Mouse (Mus musculus) megakaryocyte-erythroid progenitor cell, adult 5-6 weeks (primary cell): Measurements from ENCODE around the gene Edf1. TPM values are rescaled to one million over a fixed set of nuclear protein-coding genes. Genes with fewer than 3 reads are reported as not detected.

Source experiments
- ATAC-seq: replicated peaks from 2 replicates; pipeline ENCODE4 v1.8.0; 2016; ENCODE audit warnings: mild to moderate bottlenecking, inconsistent platforms; ENCODE audit not compliant: severe bottlenecking, poor library complexity, low FRiP score, low TSS enrichment
- total RNA-seq, 2 experiments: library from RNA; stranded (forward) in 1 of 2; stranded (reverse) in 1 of 2; fragments of 200-1000, 215-1000 nt in 1 of 2; fragments of >200 nt in 1 of 2; fragmentation: Nextera tagmentation in 1 of 2; gene quantifications; 2 replicates each; pipeline ENCODE4 v1.2.3; 2014 to 2017

Gene Edf1
- total RNA-seq, 2 experiments from 2014 or later, result 105 to 209 TPM

DNA sequence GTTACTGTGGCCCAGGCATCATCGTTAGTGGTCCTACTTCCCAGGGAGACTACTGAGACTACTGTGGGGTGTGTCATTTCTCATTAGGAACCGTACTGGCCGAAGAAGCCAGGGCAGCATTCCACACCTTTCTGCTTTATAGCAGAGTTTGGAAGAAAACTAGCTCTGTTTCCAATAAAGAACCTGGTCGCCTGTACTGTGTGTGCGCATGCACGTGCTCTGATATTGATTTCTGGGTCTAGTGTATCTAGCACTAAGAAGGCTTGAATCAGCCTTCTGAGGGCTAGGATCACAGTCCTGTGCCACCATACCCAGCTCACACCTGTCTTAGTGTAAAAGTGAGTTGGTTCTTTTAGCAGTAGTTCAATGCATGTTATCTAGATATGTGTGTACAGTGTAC is 1.1 kb downstream of the Edf1 start:
- no peak for ATAC-seq

DNA sequence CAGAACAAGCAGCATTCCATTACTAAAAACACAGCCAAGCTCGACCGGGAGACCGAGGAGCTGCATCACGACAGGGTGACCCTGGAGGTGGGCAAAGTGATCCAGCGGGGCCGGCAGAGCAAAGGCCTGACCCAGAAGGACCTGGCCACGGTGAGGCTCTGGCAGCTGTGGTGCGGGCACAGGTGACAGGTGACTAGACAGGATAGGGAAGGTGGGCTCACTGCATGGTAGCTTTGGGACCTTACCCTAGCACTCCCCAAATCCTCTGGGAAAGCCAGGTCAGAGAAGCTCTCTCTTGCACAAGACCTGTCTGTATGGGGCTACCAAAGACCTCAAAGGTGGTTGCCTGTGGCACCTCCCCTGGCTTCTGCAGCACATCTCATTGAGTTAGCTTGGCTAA is 2.9 kb downstream of the Edf1 start:
- no peak for ATAC-seq

DNA sequence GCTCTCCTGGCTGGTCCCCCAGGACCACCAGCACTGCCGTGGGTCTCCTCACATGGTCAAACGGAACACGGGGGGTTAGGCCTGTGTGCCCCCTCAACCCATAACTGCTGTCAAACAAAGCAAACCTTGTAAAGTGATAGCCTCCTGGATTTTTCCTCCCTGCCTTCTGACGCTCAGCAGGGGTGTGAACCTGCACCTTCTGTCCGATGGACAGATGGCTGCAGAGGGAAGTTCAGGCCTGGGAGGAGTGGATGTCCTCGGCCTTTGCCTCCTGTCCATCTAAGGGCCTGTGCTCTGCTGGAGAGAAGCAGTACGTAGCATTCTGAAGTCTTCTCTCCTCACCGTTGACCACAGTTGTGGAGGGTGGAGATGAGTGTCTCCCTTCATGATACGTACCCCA is 4.3 kb downstream of the Edf1 start:
- no peak for ATAC-seq

DNA sequence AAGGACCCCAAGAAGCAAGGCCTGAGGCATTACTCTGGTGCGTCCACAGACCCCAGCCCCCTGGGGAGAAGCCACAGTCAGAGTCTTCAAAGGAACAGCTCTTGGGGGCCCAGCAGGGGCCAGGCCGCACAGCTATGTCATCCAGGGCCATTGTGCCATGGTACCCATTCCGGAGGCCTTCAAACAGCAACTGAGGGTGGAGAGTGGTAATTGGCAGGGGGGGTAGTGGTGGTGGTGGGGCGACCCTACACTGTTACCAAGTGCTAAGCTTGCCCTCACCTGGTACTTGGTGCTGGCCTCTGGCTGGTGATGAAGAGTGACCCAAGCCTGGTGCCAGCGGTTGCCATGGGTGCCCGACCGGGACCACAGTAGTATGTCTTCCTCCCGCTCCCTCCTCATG is 8.1 kb downstream of the Edf1 start:
- no peak for ATAC-seq

DNA sequence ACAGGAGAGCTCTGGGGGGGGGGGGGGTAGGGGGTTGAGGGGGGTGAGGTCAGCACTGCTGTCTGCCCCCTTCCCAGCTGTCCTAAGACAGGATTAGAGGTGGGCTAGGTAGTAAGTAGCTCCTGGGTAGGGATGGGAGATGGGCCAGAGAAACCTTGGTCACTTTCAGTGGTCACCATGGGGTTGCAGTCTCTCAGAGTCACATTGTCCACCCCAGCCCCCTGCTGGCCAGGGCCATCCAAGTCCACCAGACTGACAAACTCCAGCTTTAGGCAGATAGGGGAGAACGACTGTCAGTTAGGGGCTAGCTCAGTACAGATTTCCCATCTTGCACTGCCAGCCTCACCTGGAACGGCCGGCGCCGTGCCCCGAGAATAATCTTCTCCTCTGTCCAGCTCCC is 8.9 kb downstream of the Edf1 start:
- ATAC-seq, result no peak

DNA sequence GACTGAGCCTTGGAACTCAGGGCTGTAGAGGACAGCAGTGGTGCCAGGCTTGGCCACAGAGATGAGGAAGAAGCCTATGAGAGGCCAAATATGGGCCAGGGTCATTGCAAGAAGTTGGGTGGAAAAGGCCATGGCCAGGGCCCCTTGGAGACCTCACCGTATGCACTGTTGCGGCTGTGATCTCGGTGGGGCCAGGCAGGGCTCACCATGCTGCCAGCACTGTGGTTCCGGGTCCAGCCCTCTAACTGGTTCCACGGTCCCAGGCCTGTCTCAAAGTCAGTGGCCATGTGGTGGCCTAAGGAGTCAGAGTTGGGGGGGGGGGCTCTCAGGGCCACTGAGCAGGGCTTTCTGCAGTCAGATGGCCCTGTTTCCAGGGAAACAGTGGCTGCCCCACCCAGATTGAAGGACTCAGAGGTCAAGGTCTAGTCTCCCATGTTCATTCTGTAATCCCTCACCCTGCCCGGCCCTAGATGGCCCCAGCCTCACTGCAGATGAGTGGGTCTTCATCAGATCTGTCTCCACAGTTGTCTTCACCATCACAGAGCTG is 10.9 kb downstream of the Edf1 start:
- ATAC-seq, result no peak

DNA sequence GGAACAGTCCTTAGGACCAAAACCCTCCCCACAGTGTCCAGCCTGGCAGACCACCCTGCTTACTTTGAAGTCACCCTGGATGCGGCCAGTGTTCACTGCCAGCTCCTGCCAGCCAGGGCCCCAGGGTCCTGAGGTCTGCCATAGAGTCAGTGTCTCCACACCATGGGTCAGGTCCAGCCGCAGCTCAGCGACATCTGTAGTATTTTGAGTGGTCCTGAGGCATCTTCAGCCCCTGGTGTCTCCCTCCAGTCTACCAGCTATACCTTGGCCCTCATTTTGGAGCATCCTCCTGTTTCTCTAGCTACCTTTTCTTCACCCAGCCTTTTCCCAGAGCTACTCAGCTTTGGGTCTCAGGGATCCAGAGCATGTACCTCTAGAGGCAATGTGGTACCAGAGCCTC is 11.7 kb downstream of the Edf1 start:
- no peak for ATAC-seq

DNA sequence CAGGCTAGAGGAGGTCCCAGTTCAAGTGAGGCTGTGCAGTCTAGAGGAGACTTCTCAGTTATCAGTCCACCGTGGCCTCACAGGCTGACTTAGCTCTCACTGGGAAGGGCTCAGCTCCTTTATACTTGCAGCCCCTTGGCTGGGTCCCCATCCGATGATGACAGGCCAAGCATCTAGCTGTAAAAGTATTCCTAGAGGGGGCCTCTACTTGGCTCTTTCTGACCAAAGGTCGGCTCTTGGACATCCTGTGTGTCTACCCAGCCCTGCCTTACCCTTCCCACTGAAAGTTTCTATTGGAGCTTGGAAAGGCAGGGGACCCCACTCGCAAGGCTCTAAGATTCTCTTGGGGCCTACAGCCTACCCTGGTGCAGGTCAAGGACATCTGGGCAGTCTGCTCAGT is 13.6 kb downstream of the Edf1 start:
- no peak for ATAC-seq

DNA sequence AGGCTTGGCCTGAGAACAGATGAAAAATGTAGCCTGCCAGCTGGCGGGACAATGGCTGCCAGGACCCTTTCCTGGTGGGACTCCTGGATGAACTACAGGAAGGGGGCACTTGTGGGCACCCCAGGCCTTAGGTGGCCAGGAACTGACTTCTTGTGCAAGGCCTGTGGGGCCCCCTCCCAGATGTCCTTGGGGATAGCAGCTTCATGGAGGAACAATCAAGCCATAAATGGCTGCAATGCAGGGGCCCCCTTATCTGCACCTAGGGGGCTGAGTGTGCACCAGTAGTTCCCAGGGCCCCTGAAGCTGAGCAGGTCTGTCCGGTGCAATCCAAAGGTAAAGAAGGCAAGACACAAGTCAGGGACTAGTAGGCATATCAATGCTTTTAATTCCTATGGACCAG is 15.4 kb downstream of the Edf1 start:
- no peak for ATAC-seq

DNA sequence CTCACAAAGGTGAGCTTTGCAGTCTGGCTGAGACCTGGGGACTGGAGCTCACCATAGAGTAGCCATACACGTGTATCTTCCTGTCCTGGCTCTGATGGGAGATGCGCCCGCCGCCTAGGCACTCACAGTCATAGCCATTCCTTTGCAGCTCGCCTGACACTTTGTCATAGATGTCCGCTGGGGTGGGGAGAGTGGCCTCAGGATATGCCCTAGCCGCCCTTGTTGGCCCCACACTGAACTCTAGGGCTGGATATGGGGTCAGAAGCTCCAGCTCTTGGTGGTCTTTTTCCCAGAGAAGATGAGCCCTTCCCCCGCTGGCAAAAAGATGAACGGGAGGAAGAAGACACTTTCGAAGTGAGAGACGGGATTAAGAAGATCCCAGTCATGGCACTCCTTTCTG is 16.5 kb downstream of the Edf1 start:
- ATAC-seq, result no peak

DNA sequence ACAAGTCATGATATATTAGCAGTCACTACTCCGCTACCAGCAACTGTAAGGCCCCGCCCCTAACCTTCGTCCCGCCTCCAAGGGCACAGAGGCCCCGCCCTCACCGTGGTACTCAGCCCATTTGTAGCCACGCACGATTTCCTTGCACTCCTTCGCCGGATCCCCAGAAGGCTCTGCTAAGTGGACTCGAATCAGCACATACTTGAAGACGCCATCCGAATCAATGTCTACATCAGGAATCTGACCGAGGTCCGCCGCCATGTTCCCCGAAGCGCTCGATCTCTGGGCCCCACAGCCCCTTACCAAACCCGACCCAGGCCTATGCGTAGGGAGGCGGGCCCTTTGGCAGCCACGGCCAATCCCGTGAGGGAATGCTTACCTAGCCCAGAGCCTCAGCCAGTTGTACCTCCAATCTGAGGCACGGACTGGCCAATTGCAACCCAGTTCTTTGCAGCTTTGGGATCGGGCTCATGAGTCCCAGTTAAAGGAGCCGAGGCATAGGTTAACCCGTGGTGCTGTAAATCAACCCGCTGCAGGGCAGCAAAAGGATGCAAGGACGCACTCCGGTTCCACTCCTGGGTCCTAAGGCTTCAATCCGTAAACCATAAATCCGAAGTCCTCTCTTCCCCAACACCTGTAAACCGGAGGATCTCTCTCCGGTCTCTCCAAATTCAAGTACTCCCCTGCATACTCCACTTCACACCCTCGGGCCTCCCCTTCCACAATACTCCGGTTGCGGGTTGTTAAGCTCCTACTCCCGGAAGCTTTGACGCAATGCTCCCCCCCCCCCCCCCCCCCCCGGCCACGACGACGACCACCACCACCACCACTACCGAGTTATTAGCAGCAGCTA is 17.2 kb downstream of the Edf1 start, which contains the start of the genes Mamdc4 and Phpt1:
TSS of gene Mamdc4 (minus strand) at position 267 of the 853 bp plus-strand sequence.
TSS of gene Phpt1 (minus strand) at position 646 of the 853 bp plus-strand sequence.
- ATAC-seq, result peak; percentile 92

DNA sequence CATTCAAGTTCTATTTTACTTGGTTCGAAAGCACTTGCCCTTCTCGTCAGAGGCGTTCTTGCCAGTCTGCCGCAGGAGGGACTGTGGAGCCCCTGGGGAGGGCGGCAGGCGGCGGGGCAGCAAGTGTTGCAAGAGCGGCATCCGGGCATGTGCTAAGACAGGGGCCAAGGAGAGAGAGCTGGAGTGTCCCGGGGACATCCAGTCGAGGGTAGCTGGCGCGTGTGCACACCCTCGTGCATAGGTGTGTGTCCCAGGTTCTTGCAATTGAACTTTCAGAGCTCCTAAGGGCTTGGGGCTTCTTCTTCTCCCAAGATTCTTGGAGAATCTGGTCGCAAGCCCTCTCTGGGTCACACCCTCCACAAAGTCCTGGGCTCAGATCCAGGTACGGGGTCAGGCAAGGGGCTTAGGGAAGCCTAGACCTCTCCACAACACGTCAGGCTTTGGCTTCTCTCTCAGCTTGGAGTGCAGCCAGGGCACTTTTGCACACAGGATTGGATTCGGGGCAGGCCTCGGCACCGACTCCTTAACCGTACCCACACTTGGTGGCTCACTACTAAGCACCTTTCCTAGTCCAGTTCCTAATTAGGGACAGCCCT is 17.9 kb downstream of the Edf1 start:
- ATAC-seq, result no peak

DNA sequence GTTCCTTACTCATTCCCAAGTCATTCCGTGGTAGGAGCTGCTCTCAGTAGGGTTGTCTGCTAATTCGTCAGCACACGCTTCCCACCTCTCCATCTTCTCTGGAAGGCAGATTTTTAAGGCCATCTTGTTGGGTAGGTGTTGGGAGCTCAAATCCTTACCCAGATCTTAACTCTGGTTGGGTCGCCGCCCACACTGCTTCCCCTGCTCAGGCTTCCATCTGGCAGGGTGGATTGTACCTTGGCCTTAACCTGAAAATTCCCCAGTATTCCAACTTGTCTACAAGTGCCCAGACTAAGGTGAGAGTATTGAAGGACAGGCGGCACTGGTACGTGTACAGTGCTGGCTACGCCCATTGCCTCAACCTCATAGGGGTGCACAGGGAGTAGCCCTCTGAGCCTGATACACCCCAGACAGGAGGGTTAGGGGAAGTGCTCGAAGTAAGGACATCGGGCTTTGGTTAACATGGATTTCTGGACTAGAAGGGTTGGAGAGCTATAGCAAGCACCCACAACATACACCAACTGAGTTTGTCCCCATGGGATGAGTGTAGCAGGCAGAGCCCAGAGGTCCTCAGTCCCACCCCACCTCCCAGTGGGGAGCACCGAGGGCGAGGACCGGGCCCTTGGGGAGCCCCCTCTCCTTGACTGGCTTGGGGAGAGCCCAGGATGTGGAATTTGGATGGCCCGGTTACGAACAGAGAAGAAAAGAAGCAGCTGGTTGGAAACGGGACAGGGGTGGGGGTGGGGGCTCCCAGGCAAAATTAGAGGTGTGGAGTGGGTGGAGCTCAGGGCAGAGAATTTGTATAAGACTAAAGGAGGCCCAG is 18.6 kb downstream of the Edf1 start:
- no peak for ATAC-seq

DNA sequence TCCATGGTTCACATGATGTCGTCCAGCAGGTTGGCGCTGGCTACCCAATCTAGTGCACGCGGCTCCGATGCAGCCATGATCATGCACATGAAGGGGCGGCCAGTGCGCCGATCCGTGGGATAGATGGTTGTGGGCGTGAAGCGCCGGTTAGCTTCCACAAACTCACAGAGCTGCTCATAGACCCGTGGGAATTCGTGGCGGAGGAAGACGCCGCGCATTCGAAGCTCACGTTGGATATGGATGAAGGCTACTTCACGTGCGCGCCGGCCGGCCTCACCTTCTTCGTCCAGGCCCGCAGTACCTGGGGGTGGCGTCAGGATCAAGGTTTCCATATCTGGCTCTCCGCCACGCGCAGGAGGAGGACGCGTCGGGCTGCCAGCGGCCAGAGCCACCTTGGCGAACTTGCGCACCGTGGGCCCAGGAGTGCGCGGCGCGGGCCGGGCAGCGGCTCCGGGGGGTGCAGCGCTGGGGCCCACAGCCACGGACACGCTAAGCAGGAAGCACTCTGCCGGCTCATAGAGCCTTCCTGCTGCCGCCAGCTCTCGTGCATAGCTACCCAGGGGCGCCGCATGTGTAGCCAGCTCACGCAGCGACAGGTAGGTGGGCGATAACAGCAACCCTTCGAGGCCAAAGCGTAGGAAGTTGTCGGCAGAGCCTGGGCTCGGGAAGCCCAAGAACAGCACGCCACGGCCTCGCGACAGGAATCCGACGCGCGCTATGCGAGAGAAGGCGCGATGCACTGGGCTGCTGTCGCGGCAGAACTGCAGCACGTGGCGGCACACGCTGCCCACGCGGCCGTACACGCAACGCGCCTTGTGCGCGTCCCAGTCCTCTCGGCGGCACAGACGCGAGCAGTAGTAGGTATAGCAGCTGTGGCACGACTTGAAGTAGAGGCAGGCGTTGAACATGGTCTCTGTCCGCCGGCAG is 19.6 kb downstream of the Edf1 start:
- no peak for ATAC-seq

DNA sequence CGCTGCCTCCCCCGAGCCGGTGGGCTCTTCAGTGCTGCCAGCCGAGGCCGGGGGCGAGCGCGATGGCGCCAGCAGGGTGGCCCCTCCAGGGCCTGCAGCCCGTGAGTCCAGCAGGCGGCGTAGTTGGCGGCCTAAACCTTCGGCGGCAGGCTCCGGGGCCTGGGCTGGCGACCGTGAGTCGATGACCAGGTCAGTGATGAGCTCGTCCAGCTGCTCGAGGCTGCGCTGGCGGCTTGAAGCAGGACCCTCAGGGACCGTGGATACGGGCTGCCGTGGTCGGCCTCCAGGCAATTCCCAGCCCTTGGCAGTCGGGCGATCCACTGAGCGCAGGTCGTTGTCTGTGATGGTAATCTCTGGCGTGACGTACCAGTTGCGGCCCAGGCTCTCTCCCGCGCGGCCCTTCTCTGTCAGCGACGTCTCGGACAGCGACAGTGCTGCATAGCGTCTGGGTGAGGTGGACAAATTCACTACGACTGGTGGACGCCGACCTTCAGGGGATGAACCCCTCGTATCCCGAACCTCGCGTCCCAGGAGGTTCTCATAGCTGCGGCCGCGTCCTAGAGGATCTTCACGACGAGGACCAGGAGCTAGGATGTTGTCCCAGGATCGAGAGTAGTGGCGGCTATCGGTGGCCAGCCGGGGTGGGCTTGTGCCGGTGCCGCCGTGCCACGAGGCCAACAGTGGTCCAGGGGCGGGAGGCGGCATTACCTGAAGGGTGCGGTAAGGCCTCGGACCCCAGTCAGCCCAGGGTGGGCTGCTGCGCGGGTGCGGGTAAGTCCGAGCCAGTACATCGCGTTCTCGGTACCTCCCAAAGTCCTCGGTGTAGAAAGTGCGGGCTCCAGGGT is 20.5 kb downstream of the Edf1 start:
- ATAC-seq, result no peak

DNA sequence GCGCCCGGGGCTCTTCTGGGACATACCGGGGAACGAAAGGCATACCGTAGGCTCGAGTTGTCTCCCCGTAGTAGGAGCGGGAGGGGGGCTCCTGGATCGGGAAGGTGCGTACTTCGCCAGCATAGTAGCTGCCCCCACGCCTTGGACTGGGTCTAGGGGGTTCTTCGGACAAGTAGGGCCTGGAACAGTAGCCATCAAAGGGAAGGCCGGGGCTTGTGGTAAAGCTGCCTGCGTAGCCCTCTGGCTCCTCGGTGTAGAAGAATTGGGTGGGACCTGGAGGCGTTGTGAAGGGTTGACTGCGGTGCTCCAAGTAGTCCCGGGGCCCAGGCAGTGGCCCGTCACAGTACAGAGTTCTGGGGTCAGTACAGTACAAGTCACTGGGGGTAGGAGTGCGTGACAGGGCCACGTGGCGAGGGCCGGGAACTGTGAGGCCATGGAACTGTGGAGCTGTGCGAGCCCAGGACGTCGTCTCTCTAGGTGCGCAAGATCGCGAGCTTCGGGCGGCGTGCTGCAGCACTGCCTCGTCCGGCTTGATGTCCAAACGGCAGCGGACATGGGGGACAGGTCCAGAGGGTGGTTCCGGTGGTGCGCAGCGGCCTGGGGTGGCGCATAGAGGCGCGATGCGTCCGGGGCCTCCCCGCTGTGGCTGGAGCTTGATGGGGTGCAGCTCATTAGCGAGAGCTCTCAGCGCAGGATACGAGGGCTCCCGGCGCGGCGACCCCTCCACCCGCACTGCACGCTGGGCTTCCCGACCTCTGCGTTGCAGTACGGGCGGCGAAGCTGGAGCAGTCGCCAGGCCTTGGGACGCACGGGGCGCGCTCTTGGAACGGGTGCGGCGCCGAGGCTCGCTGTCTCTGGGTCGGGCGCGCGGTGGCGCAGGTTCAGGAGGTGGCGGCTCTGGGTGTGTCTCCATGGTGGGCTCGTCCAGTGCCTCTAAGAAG is 21.4 kb downstream of the Edf1 start:
- ATAC-seq, result no peak
